Mouse (Mus musculus) G1E (cell line): Measurements from ENCODE around the gene Gck.

ENCODE experiments used
- CTCF ChIP-seq: IDR thresholded peaks from 2 replicates; pipeline ENCODE4 v1.5.1; 2012; ENCODE audit warnings: low read depth, low read length, inconsistent platforms, mixed read lengths
- GATA2 ChIP-seq: IDR thresholded peaks from 2 replicates; pipeline ENCODE4 v1.6.1; 2012; ENCODE audit warnings: low read depth, low read length, inconsistent platforms, borderline replicate concordance

DNA sequence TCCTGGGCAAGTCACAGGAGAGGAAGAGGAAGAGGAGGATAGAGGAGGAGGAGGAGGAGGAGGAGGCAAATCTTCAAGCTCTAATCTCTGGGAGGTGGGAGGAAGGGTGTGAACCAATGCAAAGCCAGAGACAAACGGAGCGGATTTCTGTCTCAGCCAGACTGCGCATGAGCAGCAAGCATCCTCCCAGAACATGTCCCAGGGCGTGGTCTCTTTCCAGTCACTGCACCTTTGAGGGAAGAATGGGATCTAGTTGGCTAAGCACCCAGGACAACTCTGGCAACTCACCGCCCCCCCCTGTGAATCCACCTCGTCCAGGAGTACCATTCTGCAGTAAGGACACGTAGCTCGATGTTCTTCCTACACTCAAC, 33.7 kb downstream of the Gck start:
- TF ChIP-seq CTCF (no peak), GATA2 (no peak)
